Mouse (Mus musculus) bone marrow macrophage, adult 2 months (primary cell): ENCODE measurements around the gene Pkd1l2.

ENCODE experiments used
- CTCF ChIP-seq: IDR thresholded peaks from 2 replicates; pipeline ENCODE4 v1.5.1; 2012; ENCODE audit warnings: low read depth, mild to moderate bottlenecking, low read length, moderate library complexity
- POLR2A ChIP-seq: IDR thresholded peaks from 2 replicates; pipeline ENCODE4 v1.6.1; 2012; ENCODE audit warnings: mild to moderate bottlenecking, low read depth, low read length, borderline replicate concordance

DNA sequence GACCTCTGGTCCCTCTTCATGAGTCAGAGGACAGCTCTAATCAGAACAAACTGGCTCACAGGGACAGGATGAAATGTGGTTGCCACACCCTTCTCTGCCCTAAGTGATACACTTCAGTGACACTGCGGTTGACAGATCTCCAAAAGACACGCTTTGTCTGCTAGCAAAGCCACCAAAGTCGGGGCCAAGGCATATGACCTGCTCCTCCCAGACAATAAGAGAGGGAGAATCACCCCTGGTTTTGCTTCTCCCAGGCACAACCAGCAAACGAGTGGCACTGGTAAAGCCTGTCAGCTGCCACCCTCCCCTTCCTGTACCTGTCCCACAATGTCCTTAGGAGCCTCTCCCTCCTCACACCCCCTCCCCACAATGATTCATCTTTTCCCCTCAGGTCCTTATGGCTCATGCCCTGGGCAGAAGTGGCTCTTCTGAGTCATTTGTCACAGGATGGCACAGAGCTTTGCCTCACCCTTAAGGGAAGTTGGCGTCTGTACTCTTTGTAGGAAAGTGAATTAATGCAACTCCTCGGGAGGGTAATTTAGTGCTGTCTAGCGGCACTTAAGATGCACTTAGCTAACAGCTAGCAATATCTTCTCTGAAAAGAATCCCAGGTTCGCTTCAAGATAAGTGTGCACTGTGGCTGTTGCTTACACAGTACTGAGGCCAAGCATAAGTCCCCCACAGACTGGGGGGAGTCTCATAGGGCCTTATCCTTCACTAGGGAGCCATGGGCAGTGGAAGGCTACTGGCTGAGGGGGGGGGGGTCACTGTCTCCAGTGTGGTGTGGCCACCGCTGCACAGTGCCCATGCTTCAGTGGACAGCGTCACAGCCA is 7.7 kb downstream of the Pkd1l2 start:
- no peak for TF ChIP-seq CTCF
- TF ChIP-seq POLR2A, result no peak; the same call in 1 of the 2 replicates
